Mouse (Mus musculus) spleen, adult 2 months (tissue): ENCODE results near the gene Ndufs5.

ENCODE experiments used
- CTCF ChIP-seq: fragments of 200-500 bp; IDR thresholded peaks from 2 replicates; pipeline ENCODE4 v1.5.1; 2011; ENCODE audit warnings: mild to moderate bottlenecking, inconsistent platforms; ENCODE audit not compliant: insufficient read depth, insufficient read length, insufficient replicate concordance; ENCODE audit errors: extremely low read depth
- POLR2A ChIP-seq: fragments of 200-500 bp; IDR thresholded peaks from 2 replicates; pipeline ENCODE4 v1.6.1; 2011; ENCODE audit warnings: low read depth, low read length, inconsistent platforms

DNA sequence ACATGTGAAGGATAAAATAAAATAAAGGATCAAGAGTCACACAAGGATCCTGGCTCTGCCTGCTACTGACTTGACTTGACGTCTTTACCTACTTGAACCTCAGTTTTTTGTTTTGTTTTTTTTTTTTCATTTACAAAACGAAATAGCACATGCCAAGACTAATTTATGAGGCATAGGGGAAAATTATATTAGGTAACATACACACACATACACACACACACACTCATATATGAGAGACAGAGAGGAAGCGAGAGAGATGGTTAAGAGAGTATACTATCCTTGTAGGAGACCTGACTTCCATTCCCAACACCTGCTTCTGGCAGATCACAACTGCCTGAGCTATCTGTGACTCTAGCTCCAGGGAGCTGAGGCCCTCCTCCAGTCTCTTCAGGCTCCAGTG, 33.7 kb downstream of the Ndufs5 start, which contains the start of gene Macf1:
- TF ChIP-seq CTCF, result no peak
- TF ChIP-seq POLR2A, result no peak
